Mouse (Mus musculus) bone marrow, adult 2 months (tissue): ENCODE results near the gene Tnfrsf11a.

Experiments used
- CTCF ChIP-seq: fragments of 200-500 bp; IDR thresholded peaks from 2 replicates; pipeline ENCODE4 v1.5.1; 2011; ENCODE audit warnings: low read length, control low read depth; ENCODE audit not compliant: control insufficient read depth, insufficient read depth
- POLR2A ChIP-seq: fragments of 200-500 bp; IDR thresholded peaks from 2 replicates; pipeline ENCODE4 v1.6.1; 2011; ENCODE audit warnings: low read depth, mild to moderate bottlenecking, control low read depth, low read length, borderline replicate concordance; ENCODE audit not compliant: control insufficient read depth

DNA sequence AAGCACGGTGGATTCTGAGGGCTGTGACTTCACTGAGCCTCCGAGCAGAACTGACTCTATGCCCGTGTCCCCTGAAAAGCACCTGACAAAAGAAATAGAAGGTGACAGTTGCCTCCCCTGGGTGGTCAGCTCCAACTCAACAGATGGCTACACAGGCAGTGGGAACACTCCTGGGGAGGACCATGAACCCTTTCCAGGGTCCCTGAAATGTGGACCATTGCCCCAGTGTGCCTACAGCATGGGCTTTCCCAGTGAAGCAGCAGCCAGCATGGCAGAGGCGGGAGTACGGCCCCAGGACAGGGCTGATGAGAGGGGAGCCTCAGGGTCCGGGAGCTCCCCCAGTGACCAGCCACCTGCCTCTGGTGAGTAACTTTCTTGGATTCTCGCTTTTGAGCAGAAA lies 46.9 kb downstream of the Tnfrsf11a start:
- TF ChIP-seq CTCF = no peak
- TF ChIP-seq POLR2A = no peak
